Comparison of ENCODE assay signal across 8 mouse cellular contexts in genomic region chrX:38455890-38456634, GRCm38 (mm10). TPM values are rescaled to one million over a fixed set of nuclear protein-coding genes. Genes with fewer than 3 reads are reported as not detected.
DNase-seq lines count a peak whose midpoint lies in the region; ATAC-seq lines count a peak whose summit lies in the region.

Gene Lamp2, minus strand, starts transcription at chrX:38456454.

- no peaks in the 10 kb centered on the region for H3K27me3 ChIP-seq in hindbrain, embryonic 11.5 days (ENCODE audit: control insufficient read depth, insufficient read depth, low read length)

- peak within 1 kb of the TSS; percentile 39 for H3K9ac ChIP-seq in hindbrain, embryonic 11.5 days (ENCODE audit: low read depth, low read length)

- H3K36me3 ChIP-seq in hindbrain, embryonic 11.5 days (ENCODE audit: control insufficient read depth, insufficient read depth, low read length) = no peaks in the 10 kb centered on the region

- H3K4me2 ChIP-seq in hindbrain, embryonic 11.5 days (replicated peaks; ENCODE audit: low read depth, low read length) = peak within 1 kb of the TSS; percentile 51

- WGBS in hindbrain, embryonic 11.5 days = 12% methylated on average over 32 of the region's 47 CpGs

- peak within 1 kb of the TSS; percentile 42 for H3K4me3 ChIP-seq in hindbrain, embryonic 11.5 days (ENCODE audit: low read depth, low read length)

- peak within 1 kb of the TSS; percentile 56; the same call in 1 of the 2 replicates for H3K27ac ChIP-seq in hindbrain, embryonic 11.5 days (ENCODE audit: low read depth, low read length)

- H3K9me3 ChIP-seq in hindbrain, embryonic 11.5 days (ENCODE audit: control insufficient read depth, low read length) = no peaks in the 10 kb centered on the region

- no peaks in the 10 kb centered on the region for H3K4me1 ChIP-seq in hindbrain, embryonic 11.5 days (replicated peaks; ENCODE audit: control insufficient read depth, insufficient read depth, low read length)

- peak; percentile 84 for DNase-seq in Muller cell, postnatal 12 days (ENCODE audit: inconsistent ontology term)
- peak; percentile 84 for DNase-seq in cerebellum, adult 9-11 months
- DNase-seq in frontal cortex, adult 2 months (ENCODE audit: extremely low spot score in 1 of 2, low spot score in 1 of 2) = peak; percentile 68 to 83
- peak; percentile 82 for DNase-seq in hindbrain, embryonic 11.5 days (ENCODE audit: low spot score)
- DNase-seq in layer of hippocampus, postnatal 10 days (ENCODE audit: low spot score in 2 of 2) = peak; percentile 42 to 66
- peak; percentile 92 for DNase-seq in lung, postnatal 10 days
- DNase-seq in ovary, postnatal 36 days (ENCODE audit: low spot score) = peak; percentile 70
- peak; percentile 72 for DNase-seq in thymus, postnatal 25 days

- ATAC-seq in hindbrain, embryonic 11.5 days (ENCODE audit: low FRiP score) = peak; percentile 99

RNA-seq across cellular contexts. Expression of gene Lamp2, which starts in this region (rescaled TPM):
- polyA plus RNA-seq in frontal cortex, adult 2 months (2012; rRNA removed) = 55.5 and 62.9 TPM in 2 replicates
- 92.4 and 96.6 TPM in 2 replicates for polyA plus RNA-seq in hindbrain, embryonic 11.5 days (2014; fragmentation: Nextera tagmentation; extraction: Ambion mirVana)
- 10 to 100 TPM; 61.2 to 62.9 TPM for total RNA-seq in layer of hippocampus, postnatal 10 days (2021)

Comparison
In these comparisons a context has a peak if more than half of its experiments do, and no peak if none do; other contexts are left out.
1. Peak in every context shown above with its lines: DNase-seq, ATAC-seq, H3K4me3 ChIP-seq and H3K27ac ChIP-seq.